Mouse (Mus musculus) B cell, adult 2 months (primary cell): Measurements from ENCODE around the gene Ncf4.
A peak's percentile ranks its signal among the peaks of the same experiment; 100 is the strongest.

Experiments
- DNase-seq, 2 experiments: peaks; one replicate each; pipeline ENCODE4 v3.0.0; 2022

Gene Ncf4

DNA sequence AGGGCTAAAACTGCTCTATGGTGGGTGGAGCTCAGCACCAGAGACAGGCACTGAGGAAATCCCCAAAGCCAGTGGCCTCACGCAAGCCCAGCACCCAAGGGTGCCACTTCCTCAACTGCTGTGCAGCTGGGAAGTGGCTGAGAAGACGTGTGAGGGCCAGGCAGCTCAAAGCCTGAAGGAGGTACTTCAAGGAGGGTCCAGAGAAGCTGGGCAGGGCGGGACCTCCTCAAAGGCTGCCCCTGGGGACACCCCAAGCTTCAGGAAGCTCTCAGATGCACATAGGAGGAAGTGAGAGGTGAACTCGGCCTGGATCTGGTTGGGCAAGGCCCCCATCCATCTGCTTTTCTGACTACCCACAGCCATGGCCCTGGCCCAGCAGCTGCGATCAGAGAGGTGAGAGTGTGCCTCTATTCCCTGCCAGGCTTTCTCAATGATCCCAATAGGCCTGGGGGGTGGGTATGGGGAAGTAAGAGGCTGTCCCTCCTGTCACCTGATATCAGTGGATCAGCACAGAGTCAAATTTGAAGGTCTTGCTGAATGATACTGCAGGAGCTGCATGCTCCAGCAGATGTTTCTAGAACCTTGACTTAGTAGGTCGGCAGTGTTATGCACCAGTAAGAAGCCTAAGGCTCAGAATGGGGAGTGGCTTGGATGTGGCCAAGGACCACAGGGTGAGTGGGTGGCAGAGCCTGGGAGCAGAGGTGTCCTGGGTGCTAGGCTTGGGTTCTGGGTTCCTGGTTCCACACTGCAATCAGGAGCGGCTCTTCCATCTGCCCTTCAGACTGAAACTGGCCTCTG is at the start of gene Ncf4:
Gene Ncf4 (plus strand): TSS at position 107 of the 798 bp plus-strand sequence.
- peak; percentile 85 to 88 for DNase-seq

DNA sequence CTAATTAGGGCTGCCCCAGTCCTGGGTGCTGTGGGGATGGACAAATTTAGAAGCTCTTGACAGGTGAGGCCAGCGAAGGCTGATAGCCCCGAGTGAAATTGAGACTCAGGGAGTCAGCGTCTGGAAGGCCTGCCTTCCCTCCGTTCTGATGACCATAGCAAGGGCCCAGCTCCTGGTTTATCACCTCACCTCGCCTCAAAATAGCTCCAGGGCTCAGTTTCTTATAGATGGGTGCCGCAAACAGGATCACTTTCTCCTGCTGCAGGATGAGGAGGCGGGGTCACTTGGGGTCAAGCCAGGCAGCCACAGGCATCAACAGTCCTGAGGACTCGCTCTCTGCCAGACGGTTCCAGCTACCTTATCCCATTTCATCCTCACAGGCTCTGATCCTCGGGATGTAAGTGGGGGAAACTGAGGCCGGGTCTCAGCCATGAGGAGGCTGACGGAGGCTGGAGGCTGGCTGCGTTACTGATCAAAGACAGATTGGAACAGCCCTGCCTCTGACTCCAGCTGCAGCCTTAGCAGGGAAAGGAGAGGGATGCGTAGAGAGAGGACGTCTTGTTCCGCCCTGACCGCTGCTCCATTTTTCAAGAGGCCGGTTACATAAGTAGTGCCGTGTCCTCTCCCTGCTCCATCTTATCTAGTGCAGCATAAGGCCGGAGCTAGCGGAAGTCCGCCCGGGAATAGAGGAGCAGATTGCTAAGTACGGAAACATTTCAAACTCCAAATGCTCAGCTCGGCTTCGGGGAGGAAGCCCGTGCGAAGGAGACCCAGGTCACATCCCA is 49.3 kb upstream of the Ncf4 start:
- DNase-seq = no peak

DNA sequence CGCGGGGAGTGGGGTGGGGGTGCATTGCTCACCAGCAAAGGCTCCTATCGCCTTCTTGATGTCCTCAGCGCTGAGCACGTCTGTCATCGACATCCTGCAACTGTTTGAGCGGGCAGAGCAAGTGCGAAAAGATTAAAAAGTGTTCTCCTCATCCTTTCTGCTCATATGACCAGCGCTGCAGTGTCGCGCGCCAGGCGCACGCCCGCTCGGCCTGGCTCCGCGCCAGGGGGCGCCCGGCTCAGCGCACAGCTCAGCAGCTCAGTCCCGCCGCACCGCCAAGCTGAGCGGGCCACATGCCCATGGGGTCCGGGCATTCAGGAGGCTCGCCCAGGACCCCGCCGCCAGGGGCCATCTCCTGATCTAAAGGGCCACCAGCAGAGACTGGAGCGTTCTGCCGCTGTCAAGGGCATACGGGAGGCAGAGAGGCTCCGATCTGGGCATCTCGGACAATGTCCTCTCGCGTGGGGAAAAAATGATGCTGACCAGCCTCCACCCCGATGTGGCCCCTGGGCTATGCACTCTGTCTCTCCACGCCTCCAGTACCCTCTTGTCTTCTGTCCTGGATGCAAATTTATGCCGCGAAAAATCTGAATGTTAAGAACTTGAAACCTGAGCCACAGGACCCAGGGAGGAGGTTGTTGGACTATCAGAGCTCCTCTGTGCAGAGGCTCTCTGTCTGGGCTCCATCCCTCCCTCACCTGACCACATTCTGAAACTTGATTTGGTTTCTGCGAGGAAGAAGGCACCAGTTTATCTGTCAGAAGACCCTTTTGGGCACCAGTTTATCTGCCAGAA is 40.4 kb upstream of the Ncf4 start:
- peak; percentile 42 to 44 for DNase-seq

DNA sequence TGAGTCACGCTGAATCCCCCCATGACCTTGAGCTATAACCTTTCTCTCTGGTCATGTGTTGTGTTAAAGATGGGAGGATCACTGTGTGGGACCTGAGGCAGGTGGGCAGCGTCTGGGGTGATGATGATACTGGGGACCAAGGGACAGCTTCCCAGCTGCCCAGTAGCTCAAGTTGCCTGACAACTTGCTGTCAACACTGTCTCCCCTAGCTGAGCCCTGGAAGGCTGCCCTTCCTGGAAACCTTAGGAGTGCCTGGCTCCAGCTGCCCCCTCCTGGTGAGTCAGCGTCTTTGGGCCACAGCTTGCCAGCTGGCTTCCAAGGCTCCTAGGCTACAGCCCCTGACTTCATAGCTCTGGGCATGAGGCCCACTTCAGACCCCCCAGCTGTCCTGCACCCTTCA is 39.4 kb upstream of the Ncf4 start:
- DNase-seq = no peak

DNA sequence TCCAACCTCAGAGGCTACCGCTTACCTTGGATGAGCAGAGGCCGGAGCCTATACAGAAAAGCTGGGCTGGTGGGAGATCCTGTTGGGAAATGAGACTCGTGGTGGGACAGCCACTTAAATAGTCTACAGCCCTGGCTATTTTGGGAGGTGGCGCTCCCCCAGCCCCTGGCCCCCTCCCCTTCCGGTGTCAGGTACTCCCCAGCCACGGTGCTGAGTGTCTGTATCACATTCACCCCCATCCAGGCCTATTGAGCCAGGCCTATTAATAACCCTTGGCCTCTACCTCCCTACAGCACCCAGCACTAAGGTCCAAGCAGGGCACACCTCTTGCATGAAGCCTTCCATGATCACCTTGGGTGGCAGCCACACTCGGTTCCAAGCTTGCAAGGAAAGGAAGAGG is 38.3 kb upstream of the Ncf4 start, which contains the start of gene Pvalb:
Gene Pvalb (minus strand): TSS at position 89 of the 400 bp plus-strand sequence.
- no peak for DNase-seq

DNA sequence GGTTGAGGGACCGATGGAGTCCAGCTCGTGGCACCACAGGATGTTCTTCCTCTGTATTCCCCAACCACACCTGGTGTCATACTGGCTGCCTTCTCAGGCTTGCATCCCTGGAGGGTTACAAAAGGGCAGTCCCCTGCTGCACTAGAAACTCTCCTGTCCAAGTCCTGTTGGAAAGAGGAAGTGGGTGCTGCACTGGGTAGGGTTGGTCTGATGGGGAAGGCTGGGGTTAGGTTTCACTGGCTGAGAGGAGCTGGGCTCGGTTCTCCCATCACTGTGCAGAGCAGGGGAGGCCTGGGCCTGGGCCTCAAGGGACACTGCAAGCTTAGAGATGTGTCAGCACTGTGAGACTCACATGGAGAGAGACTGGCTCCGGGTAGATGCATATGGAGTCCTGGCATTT is 34.4 kb upstream of the Ncf4 start:
- DNase-seq = peak; percentile 4 to 10

DNA sequence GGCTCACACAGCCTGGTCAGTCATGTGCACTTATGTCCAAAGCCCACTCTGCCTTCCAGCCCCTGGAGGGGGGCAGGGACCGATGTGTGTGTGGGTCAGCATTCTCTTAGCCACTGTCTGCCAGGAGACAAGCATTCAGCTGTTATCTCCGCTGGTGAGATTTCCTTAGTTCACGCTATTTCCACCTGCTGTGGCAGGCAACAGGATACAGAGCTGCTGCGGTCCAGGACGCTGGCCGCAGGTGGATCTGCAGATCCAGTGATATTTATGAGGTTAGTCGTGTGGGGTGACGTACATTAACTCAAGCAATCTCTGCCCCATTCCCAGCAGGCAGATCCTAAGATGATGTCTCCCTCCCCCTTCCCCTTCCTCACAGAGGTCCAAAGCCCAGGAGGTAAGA is 33.2 kb upstream of the Ncf4 start:
- no peak for DNase-seq

DNA sequence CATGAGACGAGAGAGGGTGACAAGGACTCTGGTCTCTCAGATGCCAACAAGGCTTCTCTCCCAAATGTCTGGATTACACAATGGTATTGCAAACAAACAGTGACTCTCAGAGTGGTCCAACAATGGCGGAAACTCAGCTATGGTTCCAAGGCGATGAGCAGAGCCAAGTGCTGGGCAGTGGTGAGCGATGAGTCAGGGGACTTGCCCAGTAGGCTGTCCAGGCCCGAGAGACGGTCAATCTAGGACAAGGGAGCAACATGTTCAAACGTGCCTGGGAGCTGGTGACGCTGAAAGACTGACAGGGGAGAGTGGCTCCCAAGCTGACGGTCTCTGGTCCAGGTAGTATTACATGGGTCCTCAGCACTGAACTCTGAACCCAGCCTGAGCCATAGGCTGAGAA is 29.3 kb upstream of the Ncf4 start:
- no peak for DNase-seq

DNA sequence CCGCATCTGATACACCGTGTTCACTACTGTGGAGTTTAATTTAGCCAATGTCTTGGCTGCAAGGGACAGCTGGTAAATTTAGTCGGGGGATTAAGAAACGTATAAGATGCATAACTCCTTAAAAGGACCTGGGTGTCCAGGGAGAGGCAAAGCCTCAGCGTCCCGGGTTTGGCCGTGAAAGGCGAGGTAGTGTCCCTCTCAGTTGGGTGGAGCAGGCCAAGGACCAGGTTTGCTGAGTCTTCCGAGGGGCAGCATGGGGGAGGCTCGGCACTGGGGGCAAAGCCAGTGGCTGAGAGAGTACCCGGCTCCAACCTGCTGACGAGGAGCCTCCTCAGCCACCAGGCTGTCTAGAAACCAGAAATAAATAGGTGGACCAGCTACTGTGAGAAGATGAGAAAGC is 16.8 kb upstream of the Ncf4 start:
- no peak for DNase-seq

DNA sequence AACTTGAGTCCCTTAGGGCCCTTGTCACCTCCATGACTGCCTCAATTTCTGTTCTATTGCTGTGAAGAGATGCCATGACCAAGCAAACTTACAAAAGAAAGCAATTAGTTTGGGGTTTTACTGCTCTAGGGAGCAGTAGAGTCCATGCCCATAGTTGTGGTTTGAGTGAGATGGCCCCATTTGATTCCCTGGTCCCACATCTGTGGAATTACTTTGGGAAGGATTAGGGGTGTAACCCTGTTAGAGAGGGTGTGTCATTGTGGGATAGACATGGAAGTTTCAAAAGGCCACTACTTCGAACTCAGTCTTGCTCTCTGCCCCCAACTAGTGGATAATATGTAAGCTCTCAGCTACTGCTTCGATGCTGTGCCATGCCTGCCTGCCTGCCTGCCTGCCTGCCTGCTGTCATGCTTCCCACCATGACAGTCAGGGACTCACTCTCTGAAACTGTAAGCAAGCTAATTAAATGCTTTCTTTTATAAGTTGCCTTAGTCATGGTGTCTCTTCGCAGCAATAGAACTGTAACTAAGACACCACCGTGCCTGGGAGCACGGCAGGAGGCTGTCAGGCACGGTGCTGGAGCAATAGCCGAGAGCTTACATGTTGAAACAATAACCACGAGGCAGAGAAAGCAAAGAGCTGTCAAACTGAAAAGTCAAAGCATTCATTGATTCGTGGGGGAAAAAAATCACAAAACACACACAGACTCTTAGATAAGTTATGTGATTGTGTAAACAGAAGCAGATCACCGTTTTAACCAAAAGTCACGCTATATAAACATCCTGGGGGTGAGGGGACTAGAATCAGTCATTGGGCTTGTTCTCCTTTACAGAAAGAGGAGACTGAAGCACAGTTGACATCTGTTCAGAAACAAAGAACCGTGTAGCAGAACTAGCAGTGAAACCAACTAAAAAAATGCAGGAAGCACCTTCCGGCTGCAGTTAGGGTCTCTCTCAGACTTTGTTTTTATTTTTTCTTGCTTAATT is 13.0 kb upstream of the Ncf4 start:
- DNase-seq = no peak

DNA sequence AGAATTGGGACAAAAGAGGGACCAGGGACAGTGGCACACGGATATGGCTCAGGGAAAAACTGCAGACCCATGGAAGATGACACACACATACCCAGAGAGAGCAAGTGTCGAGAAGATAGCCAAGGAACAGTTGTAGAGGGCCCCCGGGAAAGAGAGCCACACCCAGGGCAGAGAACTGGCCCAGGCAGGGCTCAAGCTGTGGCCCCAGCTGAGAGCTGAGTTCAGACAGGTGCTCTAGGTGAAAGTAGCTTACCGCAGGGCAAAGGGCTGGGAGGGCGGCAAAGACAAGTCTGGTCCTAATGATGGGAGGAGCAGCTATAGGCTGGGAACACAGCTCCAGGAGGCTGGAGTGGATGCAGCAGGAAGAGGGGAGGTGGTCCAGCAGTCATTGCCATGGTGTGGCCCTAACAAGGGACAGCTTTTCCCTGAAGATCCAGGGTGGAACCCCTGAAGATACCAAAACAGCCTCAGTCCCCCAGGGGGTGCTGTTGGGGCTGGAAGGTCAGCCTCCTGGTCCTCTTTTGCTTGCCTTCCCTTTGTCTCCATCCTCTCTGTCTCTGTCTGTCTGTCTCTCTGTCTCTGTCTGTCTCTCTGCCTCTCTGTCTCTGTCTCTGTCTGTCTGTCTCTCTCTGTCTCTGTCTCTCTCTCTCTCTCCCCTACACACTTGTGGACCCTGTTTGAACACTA is 9.6 kb upstream of the Ncf4 start:
- DNase-seq = peak; percentile 46 to 55

DNA sequence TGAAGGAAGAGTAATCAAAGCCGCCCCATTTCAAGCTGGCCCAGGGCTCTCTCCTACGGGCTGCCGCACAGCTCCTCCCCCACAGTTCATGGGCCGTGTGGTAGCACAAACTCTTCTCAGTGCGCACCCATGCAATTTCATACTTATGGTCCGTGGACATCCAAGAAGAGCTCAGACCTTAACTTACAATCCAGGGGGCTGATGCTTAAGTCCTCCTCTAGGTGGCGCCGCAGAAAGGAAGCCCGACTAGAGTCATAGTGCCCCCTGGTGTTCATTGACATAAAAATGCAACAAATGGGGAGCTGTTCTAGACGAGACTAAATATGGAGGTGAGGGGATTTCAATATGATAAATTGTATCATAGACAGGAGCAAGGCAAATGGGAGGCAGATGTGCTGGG is 5.1 kb upstream of the Ncf4 start:
- peak; percentile 82 to 86 for DNase-seq

DNA sequence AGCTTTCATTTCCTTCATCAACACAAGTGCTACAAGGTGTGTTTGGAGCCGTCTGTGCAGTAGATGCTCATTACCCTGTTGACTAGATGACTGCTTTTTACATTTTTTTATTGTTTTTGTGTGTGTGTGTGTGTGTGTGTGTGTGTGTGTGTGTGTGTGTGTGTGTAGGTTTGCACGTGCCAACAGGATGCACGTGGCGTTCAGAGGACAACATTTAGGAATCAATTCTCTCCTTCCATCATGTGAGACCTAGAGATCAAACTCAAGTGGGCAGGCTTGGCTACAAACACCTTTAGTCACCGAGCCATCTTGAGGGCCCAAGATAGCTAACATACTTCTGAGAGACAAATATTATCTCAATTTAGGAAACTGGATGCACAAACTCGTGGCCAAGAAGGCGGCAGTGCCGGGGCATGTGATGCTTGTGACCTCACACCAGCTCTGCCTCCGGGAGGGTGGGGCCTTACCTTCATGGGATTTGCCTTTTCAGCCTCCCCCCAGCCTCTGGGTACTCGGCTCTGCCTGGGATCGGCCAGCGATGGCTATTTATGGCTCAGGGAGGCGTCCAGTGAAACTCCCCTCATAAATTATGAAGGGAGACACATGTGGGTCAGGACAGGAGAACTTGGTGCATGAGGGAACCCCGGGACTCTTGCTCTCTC is 4.5 kb upstream of the Ncf4 start:
- DNase-seq = no peak

DNA sequence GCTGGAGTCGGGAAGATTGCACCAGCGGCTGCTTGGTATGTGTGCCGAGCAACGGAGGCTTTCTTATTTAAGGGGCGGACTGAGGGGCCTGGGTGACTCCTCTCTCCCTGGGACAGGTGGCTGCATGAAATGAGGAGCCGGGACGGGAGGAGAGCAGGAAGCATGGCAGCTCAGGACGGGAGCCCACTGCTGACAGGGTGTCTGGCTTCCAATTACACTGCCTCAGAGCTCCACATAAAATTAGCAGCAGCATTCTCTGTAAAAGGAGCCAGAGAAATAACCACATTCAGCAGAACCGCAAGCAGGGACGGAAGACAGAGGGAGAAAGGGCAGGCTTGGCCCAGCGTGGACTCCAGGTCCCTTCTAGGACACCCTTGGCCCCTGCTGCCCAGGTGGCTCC is 3.3 kb upstream of the Ncf4 start:
- no peak for DNase-seq

DNA sequence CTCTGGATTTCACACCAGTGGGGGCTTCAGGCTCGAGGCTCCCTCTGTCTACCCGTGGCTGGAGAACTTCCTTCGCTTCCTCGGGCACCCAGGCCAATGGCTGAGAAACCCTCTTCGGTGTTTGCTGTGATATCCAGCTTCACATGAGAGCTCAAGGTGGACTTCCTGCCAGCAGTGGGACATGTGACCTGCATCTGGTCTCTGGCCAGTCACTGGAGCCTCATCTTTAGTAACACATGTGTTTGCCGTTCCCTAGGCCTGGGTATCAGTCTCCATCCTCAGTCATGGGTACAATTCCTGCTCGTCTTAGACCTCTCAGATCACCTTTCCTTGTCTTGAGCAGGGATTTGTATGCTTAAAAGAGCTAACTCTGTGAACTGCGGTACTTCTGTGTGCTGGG is 1.5 kb upstream of the Ncf4 start:
- DNase-seq = no peak

DNA sequence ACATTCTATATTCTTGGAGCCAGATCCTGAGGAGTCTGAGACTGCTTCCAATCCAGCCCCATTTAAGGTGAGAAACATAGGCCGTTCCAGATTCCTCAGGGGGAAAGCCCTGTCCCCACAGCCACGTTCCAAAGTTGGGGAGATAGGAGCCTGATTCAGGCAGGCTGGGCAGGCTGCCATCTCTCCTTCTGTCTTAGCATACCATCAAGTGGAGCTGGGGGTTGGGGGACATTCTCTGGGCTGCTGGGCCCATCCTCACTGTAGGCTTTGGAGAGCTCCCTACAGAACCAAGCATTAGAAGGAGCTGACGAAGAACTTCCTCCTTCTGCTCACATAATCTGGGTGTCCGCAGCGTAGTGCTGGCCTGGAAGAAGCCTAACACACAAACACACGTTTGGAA is 827 bp upstream of the Ncf4 start:
- DNase-seq = no peak

DNA sequence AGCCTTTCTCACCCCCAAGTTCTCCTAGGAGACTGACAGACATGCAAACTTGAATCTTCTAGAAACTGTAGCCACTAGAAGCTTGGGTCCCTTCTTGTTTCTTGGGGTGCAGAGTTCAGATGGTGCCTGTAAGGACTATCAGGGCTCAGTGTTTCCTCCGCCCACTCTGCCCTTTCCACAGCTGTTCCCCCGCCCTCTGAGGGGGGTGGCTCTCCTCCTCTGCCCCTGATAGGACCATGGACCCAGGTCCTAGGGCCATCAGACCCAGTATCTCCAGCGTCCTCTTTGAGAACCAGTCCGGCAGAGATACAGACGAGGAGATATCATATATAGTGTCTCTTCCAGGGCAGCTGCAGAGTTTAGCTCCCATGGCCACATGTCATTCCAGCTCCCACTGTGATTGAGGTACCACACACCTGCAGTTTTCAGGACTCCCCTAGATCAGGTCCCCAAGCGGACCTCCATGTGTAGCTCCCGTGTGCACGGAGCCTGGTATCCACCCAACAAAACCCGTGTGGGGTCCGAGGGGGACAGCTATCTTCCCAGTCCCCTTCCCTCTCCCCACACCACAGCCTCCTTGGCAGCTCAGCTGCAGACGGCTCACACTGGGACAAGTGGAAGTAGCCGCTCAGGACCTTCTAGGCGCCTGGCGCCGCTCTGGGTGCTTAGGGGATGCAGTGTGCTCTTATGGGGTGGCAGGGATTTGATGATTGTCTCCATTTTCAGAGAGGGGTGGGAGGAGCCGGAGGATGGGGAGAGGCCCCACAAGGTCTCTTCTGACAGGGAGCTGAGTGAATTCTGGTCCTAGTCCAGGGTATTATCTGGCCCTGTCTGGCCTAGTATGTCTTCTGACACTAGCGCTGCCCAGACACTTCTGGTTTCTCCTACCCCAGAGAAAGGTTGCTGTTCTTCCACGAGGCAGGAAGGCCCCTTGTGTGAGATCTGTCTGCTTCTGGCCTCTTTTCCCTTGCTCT is 1.8 kb downstream of the Ncf4 start:
- DNase-seq = no peak

DNA sequence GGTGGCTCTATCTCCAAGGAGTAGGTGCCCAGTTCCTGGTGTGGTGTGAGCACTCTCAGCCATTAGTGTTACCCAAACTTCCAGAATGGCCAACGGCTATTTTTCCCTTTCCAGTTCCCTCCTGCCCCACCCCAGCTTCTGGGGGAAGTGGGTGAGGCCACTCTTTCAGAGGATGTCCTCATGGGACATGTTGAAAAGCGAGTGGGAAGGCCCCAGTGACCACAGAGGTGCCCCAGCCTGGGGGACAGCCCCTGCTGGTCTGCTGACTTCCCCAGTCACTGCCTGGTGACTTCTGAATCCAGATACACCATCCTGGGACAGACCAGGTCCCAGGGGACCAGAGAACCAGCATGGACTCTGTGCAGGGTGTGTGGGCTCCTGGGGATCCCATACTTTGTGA is 3.1 kb downstream of the Ncf4 start:
- DNase-seq = peak; percentile 52 to 57

DNA sequence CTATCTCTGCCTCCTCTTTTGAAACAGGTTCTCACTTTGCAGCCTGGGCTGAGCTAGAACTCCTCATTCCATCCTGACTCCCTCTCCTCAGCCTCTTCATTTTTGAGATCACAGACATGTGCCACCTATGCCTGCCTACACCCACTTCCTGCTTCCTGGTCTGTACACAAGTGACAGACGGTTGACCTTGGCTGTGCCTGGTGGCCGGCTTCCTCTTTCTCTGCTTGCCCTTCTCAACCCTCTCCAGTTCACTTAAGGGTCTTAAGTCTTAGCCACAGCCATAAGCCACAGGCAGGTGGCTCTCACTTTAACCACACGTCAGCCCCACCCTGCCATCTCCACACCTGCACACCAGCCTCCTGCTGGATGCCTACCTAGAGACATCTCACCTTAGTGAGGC is 3.8 kb downstream of the Ncf4 start:
- peak; percentile 63 to 69 for DNase-seq

DNA sequence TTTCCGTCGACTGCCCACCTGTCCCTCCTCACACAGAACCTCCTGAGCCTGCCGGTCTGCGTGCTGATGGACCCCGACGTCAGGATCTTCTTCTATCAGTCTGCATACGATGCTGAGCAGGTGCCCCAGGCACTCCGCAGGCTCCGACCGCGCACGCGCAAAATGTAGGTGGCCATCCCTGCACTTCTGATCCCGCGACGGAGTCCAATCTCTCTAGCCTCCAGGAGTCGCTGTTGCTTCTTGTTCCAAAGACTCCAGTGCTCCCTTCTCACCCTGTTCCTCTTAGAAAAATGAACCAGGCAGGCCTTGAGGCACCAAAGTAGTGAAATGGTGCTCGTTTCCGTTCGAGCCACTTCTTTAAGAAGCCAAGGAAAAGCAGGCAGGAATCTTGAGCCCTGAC is 10.2 kb downstream of the Ncf4 start:
- DNase-seq = no peak
